Mouse (Mus musculus): ENCODE results near the gene Tap2.

Gene Tap2

DNA sequence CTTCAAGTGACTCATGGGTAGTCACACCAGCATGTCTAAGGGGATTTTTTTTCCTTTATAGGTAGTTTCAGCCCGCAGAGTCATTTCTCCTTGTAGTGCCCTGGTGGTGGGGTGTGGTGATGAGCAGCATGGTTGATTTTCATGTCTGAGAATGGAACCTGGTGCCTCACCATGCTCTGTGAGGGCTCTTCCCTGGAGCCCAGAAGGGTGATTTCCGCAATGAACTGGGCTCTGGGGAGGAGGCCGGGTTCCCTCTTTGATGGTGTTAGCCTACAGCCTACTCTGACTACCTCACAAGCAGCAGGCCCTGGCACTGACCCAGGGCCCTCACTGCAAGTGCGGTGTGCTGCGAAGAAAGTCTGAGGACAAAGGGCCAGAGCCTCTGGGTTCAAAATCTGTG is at the start of gene Tap2:
Gene Tap2, plus strand, starts transcription at position 84 of the 400 bp plus-strand sequence.
- in situ Hi-C loops (cut with MboI; ENCODE audit: unreplicated experiment in 2 of 2), result no loop called here

DNA sequence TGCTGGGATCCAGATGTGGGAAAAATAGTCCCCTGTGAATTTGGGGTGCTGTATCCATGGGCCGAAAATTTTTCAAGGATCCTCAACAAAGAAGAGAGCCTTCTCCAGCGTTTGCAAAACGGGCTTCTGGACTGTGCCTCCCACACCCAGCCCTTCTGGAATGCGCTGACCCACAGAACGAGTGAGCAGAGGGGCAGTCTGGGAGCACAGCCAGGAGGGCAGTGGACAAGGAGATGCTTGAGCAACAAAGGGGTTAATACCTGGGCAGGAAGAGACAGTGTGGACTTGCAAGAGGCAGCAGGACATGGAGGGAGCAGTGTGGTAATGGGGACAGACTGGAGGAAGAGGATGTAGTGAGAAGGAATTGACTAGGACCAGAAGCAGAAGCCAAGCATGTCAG is 47.8 kb upstream of the Tap2 start:
- in situ Hi-C loops (cut with MboI; ENCODE audit: unreplicated experiment in 2 of 2), result loop anchor here in 1 of 2 experiments (25.0 kb wide), 1 partner anchor 407 kb away; the partner anchor contains the start of gene Notch4

DNA sequence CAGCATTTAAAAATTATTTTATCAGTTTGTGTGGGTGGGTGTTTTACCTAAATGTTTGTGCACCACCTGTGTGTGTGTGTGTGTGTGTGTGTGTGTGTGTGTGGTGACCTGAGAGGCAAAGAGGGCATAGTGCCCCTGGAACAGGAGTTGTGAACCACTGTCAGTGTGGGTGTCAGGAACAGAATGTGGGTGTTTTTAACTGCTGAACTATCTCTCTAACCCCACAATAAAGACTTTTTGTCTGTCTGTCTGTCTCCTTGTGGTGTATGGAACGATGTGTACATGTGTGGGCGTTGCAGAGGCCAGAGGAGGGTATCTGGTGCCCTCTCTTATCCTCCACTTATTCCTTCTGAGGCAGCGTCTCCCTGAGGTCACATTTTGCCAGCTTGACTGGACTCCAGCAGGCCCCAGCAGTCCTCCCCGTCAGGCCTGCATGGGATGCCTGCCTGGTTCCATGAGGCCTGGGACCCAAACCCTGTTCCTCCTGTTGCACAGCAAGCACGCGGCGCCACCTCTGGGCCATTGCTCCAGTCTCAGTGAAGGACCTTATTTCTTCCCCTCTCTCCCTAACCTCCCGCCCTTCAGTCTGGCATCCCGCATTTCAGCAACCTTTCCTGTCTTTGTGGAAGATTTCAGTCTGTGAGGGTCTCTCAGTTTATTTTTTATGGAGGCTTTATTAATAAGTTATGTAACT is 39.0 kb upstream of the Tap2 start:
- in situ Hi-C loops (cut with MboI; ENCODE audit: unreplicated experiment in 2 of 2), result loop anchor here in 1 of 2 experiments (5.0 to 25.0 kb wide), 2 partner anchors 72 to 398 kb away; partner anchors contain the start of genes H2-Oa and Notch4

DNA sequence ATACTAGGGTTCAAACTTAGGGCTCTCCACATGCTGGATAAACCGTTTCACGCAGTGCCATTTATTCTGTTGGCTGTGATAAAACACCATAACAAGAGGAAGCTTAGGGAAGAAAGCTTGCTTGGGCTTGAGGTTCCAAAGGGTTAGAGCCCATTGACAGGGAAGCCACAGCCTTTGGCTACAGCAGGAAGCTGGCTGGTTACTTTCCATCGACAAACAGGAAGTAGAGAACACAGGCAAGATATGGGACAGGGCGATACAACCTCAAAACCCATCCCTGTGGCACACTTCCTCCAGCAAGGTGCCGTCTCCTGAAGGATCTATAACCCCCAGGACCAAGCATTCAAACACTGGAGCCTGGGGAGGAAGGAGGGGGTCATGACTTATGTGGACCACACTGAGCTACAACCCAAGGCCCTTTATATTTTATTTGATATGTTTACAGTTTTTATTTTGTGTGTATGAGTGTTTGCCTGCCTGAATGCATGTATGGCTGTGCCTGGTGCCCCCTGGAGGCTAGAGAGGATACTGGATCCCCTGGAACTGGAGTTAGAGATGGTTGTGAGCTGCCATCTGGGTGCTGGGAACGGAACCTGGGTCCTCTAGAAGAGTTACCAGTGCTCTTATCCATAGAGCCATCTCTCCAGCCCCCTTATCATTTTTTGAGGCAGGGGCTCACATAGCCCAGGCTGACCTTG is 38.1 kb upstream of the Tap2 start:
- in situ Hi-C loops (cut with MboI; ENCODE audit: unreplicated experiment in 2 of 2), result loop anchor here (5.0 to 25.0 kb wide), 5 partner anchors 33 to 397 kb away; partner anchors contain the start of genes H2-Oa (in 1 of the 2) and Notch4 (in 1 of the 2)

DNA sequence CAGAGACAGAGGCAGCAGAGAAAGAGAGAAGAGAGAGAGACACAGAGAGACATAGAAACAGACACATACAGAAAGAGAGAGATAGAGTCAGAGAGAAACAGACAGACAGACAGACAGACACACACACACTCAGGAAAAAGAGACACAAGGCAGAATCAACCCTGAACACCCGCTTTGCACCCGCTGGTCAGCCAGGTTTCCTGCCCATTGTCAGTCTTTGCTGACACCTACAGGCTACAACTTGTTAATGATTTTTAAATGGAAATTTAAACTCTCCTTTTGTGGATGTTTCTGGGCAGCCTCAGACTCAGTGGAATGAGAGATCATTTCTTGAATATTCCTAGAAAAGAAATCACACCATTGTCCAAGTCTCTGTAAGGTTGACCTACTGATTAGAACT is 34.0 kb upstream of the Tap2 start:
- in situ Hi-C loops (cut with MboI; ENCODE audit: unreplicated experiment in 2 of 2), result loop anchor here (5.0 to 25.0 kb wide), 5 partner anchors 37 to 393 kb away; partner anchors contain the start of genes H2-Oa (in 1 of the 2) and Notch4 (in 1 of the 2)

DNA sequence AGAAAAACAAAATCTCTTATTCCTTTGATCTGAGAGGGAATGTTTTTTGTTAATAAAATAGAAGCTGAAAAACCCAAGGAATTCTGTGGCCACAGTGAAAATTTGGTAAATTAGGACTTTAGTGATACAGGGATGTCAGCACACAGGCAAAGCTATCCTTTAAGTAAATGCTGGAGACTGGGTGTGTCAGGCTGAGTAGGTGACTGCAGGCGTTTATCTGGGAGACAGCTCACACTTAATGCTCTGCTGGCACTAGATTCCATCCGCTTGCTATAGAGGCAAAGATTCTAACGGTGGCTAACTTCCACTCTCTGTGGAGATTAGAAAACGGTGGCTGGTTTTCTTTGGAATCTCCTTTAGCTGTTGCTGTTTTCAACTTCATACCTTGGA is 32.8 kb upstream of the Tap2 start:
- in situ Hi-C loops (cut with MboI; ENCODE audit: unreplicated experiment in 2 of 2), result loop anchor here (5.0 to 25.0 kb wide), 4 partner anchors 67 to 392 kb away; partner anchors contain the start of genes H2-Ob (in 2 of the 2), Btnl2 (in 1 of the 2) and Notch4 (in 1 of the 2)

DNA sequence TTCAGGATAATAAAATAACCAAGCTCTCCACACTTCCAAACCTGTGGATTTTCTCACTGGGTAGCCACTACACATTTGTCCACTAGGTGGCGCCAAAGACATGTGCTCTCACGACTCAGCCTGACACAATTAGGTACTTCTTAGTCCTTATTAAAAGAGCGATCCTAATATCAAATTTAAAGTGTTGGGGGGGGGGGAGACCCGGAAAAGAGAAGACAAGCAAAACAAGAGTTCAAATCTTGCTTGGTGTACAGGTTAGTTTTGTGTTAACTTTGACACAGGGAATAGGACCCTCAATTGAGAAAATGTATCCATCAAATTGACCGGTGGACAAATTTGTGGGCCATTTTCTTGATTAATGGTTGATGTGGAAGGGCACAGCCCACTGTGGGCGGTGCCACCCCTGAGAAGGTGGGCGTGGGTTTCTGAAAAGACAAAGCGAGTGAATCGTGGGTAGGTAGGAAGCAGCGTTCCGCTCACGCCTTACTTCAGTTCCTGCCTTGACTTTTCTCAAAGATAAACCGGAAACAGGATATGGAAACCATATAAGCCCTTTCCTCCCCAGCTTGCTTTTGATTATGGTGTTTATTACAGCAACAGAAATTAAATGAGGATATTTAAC is 32.3 kb upstream of the Tap2 start:
- in situ Hi-C loops (cut with MboI; ENCODE audit: unreplicated experiment in 2 of 2), result loop anchor here (5.0 to 25.0 kb wide), 4 partner anchors 66 to 391 kb away; partner anchors contain the start of genes H2-Ob (in 2 of the 2), Btnl2 (in 1 of the 2) and Notch4 (in 1 of the 2)

DNA sequence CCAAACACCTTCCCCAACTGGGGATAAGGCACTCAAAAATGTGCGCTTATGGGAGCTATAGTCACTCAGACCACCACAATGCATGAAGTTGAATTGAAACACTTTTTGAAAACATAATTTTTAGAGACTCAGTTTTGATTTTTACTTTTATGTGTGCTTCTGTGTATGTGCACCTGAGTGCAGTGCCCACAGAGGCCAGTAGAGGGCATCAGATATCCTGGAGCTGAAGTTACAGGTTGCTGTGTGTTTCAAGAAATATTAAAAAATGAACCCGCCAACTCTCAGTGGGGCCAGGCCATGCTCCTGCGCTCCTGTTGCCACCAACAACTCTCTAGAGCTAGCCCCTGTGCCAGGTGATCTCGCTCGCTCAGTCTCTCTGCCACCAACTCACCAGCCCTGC is 30.8 kb upstream of the Tap2 start:
- in situ Hi-C loops (cut with MboI; ENCODE audit: unreplicated experiment in 2 of 2), result loop anchor here (5.0 to 25.0 kb wide), 4 partner anchors 65 to 390 kb away; partner anchors contain the start of genes H2-Ob (in 2 of the 2), Btnl2 (in 1 of the 2) and Notch4 (in 1 of the 2)

DNA sequence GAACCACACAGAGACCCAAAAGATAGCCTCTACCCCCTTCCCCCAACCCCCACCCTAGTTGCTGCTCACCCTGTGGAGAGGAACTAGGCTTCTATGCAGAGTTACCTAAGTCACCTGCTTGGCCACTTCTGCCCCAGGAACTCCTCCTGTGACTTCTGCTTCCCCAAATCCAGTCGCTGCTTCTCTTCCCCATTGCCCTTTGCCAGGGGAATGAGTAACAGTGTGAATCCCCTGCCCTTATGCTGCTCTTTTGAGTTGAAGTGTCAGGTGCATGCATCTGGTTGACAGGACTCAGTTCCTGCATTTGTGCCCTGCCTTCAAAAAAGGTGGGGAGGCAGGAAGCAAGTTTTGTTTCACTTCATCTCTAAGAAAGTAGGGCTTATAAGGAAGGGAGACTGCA is 29.3 kb upstream of the Tap2 start:
- in situ Hi-C loops (cut with MboI; ENCODE audit: unreplicated experiment in 2 of 2), result loop anchor here (5.0 to 25.0 kb wide), 4 partner anchors 63 to 388 kb away; partner anchors contain the start of genes H2-Ob (in 2 of the 2), Btnl2 (in 1 of the 2) and Notch4 (in 1 of the 2)

DNA sequence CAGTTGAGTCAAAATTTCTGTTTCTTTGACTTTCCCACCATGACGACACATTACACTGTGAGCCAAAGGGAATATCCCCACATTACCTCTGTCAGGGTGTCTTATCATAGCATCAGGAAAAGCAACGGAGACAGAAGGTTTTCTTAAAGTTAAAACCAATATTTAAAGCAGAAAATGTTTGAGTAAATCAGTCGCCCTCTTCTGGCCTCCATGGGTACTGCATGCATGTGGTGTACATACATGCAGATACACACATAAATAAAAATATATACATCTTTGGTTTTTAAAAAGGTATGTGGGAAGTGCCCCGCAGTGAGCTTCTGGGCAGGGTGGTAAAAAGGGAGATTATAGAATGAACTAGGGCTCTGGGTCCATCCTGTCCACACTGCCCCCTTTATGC is 26.1 kb upstream of the Tap2 start:
- in situ Hi-C loops (cut with MboI; ENCODE audit: unreplicated experiment in 2 of 2), result loop anchor here in 1 of 2 experiments (5.0 to 10.0 kb wide), 3 partner anchors 35 to 208 kb away; partner anchors contain the start of gene Btnl2

DNA sequence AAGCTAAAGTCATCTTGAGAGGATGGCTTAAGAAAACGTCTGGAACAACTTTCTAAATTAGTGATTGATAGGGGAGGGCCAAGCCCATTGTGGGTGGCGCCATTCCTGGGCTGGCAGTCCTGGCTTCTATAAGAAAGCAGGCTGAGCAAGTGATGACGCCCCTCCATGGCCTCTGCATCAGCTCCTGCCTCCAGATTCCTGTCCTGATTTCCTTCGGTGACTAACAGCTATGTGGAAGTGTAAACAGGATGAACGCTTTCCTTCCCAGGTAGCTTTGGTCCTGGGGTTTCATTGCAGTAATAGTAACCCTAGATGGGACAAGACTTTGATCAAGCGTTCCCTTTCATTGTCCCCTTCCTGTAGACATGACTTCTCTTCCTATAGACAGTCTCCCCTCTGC is 24.3 kb upstream of the Tap2 start:
- in situ Hi-C loops (cut with MboI; ENCODE audit: unreplicated experiment in 2 of 2), result loop anchor here in 1 of 2 experiments (5.0 to 10.0 kb wide), 3 partner anchors 33 to 206 kb away; partner anchors contain the start of gene Btnl2

DNA sequence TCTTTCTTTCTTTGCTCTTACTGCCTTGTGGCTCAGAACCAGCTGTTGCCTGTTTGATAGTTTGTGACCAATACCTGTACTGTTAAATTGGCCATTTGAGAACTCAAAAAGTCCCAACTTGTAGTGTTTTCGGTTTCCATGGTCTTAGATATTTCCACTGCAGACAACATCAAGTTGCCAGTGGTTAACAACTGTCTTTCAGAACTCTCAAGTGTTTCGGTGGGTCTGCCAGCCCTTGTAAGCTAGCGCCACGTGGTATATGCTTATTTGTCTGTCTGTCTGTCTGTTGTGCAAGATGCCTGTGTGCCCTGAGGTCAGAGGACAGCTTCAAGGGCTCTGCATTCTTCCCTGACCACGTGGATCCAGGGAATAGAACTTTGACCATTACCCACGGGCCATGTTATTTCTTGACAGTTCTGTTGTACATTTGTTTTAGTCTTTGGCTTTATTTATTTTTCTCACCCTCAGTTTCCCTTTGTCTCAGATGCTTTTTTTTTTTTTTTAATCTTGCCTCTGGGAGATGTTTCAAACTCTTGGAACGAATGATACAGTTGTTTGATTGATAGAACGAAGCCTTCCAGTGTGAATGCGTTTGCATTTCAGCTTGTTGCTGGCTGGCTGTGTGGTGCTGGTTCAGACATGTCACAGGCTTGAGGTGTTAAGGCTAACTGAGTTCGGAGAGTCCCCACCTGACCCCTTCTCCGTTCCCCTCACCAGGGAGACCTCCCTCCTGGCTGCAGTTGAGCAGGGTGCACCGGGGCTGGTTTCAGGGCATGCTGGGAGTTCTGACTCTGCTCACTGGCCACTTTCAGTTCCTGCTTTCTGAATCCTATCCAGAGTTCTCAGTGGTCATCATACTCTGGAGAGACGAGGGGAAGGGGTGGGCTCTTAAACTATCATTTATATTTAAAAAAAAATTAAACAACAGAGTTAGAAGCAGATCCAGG is 23.1 kb upstream of the Tap2 start:
- in situ Hi-C loops (cut with MboI; ENCODE audit: unreplicated experiment in 2 of 2), result loop anchor here in 1 of 2 experiments (5.0 to 10.0 kb wide), 3 partner anchors 32 to 205 kb away; partner anchors contain the start of gene Btnl2

DNA sequence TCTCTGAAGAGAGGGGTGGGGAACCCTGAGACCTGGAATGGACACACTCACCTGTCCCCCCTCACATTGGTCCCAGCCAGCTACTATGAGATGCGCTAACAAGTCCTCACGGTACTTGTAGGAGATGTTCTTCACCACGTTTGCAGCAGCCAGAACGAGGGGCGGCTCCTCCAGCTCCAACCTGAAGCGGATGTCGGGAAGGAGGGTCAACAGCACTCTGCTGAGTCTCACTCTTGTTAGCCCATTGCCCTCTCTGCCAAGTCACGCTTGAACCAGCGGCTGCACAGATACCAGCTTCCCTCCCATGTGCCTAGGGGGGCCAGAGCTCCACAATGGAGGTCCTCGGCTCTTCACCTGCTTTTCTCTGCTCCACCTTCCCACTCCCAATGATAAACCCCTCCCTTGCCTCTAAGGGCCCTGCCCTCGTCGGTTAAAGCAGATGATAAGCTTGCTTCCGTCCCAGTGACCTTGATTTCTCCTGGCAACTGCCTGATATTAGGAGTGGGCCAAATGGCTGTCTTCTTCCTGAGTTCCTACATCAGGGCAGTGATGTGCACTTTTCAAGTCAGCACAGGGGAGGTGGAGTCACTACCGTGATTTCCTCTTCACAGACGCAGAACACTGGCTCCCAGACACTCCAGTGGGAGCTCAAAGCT is 19.6 kb upstream of the Tap2 start:
- in situ Hi-C loops (cut with MboI; ENCODE audit: unreplicated experiment in 2 of 2), result no loop called here

DNA sequence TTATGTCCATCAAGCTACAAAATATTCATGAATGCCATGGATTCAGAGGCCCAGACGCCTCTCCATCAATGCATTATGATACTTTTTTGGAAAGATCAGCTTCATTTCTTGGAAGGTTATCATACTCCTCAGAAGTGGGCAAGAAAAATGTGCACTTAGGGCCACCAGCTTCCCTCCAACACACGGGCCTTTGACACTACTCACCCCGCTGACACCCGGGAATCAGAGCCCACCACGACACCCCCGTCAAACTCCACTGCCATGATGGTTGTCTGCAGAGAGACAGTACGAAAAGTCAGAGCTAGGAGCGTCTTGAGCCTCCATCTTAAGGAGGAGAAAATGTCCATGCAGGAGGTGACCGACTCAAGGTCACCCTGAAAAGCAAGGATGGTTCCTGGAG is 17.8 kb upstream of the Tap2 start:
- in situ Hi-C loops (cut with MboI; ENCODE audit: unreplicated experiment in 2 of 2), result no loop called here

DNA sequence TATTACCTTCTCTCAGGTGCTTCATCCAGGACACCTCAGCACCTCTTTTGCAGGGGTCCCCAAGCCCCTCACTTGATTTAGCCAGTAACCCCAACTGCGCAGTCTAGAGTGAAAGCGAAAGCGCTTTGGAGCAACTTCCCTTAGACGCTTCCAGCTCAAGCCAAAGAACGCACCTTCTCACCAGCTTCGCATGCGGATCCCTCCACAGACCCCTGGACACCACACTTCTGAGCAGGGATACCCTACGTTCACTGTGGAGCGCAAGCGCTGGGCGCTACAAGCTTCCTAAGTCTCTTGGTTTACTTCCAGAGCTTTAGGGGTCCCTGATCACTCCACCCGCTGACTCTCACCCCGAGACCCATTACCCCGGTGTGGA is 16.5 kb upstream of the Tap2 start:
- in situ Hi-C loops (cut with MboI; ENCODE audit: unreplicated experiment in 2 of 2), result no loop called here

DNA sequence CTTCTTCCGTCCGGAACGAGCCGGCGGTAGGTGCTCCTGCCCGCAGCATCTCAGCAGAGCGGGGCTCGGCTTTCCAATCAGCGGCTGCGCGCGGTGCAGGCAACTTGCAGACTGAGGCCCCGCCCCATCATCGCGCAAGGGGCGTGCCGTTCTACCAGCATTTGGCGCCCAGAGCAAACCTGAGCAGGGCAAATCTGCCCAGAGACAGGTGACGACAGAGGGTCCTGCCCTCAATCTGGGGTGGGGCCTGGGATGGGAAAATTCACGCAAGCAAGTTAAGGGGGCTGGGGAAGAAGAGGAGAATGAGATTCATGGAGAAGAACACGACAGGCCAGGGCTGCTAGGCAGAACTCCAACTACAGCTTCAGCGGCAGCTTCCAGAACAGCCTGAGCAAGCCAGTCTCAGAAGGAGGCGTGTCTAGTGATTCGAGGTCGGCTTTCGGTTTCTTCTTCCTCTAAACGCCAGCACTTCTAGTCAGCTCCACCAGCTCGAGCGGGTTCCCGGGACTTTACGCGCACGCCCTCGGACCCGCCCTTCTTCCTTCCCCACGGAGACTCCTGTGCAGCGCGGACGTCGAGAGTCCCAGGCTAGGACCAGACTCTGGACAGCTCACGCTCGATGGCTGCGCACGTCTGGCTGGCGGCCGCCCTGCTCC is 15.9 kb upstream of the Tap2 start, which contains the start of the genes Tap1 and Psmb9:
Gene Tap1, plus strand, starts transcription at position 293 of the 656 bp plus-strand sequence.
Gene Psmb9, minus strand, starts transcription at position 504 of the 656 bp plus-strand sequence.
- in situ Hi-C loops (cut with MboI; ENCODE audit: unreplicated experiment in 2 of 2), result no loop called here

DNA sequence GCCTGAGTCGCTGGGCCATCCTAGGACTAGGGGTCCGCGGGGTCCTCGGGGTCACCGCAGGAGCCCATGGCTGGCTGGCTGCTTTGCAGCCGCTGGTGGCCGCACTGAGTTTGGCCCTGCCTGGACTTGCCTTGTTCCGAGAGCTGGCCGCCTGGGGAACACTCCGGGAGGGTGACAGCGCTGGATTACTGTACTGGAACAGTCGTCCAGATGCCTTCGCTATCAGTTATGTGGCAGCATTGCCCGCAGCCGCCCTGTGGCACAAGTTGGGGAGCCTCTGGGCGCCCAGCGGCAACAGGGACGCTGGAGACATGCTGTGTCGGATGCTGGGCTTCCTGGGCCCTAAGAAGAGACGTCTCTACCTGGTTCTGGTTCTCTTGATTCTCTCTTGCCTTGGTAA is 15.3 kb upstream of the Tap2 start:
- in situ Hi-C loops (cut with MboI; ENCODE audit: unreplicated experiment in 2 of 2), result no loop called here

DNA sequence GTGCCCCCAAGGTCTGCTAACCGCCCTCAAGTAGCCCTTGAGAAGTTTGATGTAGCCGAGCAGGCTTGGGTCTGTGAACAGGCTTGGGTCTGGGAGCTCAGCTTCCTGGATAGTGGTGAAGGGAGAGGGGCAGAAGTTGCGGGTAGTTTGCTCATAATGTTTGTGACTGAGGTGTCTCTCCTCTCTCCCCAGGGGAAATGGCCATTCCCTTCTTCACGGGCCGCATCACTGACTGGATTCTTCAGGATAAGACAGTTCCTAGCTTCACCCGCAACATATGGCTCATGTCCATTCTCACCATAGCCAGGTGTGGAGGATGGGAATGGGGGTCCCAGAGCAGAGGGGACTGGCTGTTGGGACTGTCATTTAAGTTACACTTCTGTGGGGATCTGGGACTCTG is 14.3 kb upstream of the Tap2 start:
- in situ Hi-C loops (cut with MboI; ENCODE audit: unreplicated experiment in 2 of 2), result no loop called here
